Mouse (Mus musculus): ENCODE results near the gene Dnajb13.

Gene Dnajb13

DNA sequence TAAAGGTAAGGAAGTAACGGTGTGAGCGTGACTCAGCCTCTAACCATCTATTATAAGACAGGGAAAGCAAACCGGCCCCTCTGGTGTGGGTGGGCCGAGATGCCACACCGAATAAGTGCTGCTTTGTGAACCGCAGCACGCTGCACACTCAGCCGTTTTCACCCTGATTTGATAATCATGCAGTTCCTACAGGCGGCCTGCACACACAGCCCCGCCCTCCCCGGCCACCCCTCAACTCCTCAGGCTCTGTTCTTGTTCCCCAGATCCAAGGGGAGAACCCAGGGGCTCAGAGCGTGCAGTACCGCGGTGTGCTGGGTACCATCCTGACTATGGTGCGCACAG is 35.0 kb downstream of the Dnajb13 start:
- no peak for TF ChIP-seq GATA4 (IDR thresholded peaks at IDR 0.05; ENCODE audit: insufficient replicate concordance, low read length)

DNA sequence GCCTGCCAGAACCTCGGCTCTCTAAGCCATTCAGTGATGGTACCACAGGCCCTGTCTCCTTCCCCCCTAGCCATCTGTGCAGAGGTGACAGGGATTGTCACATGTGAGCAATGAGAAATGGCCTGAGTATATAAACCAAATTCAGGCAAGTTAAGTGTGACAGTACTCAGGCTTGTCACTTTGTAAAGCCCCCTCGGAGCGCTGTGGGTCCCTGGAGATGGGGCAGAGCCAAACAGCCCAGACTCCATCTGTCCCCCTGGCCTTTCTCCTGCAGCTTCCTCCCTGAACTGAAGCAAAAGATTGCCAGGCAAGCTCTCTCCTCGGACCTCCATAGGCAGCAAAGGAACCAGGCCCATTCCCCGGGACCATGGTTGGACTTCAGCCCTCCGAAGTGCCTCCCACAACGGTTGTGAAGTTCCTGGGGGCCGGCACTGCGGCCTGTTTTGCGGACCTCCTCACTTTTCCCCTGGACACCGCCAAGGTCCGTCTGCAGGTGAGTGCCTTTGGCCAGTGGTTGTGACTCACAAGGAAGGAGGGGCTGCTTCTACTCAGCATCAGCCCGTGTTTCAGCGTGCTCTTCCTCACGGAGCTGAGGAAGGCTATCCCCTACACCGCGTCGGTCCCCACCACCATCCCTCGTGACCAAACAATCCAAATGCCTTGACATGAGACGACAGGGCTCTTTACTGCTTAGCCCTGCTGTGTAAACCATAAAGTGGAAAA is 35.5 kb downstream of the Dnajb13 start:
- TF ChIP-seq GATA4 (IDR thresholded peaks at IDR 0.05; ENCODE audit: insufficient replicate concordance, low read length): no peak

DNA sequence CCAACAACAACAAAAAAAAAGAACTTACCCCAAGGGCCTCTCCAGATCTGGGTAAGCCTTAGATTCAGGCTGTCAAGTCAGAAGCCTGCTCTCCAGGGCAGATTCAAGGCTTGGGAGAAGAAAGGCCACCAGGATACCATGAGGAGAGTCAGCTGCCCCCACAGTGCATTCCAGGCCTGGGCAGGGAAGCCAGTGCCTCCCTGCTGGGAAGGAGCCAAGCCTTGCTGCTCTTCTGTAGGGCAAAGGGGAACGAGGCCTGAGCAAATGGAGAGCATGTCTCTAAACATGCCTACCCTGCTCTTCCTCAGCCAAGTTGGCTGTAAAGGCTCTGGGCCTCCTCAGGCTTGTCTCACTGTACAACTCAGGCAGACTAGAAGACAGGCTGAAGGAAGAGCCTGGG is 40.1 kb downstream of the Dnajb13 start:
- TF ChIP-seq GATA4 (IDR thresholded peaks at IDR 0.05; ENCODE audit: insufficient replicate concordance, low read length): no peak

DNA sequence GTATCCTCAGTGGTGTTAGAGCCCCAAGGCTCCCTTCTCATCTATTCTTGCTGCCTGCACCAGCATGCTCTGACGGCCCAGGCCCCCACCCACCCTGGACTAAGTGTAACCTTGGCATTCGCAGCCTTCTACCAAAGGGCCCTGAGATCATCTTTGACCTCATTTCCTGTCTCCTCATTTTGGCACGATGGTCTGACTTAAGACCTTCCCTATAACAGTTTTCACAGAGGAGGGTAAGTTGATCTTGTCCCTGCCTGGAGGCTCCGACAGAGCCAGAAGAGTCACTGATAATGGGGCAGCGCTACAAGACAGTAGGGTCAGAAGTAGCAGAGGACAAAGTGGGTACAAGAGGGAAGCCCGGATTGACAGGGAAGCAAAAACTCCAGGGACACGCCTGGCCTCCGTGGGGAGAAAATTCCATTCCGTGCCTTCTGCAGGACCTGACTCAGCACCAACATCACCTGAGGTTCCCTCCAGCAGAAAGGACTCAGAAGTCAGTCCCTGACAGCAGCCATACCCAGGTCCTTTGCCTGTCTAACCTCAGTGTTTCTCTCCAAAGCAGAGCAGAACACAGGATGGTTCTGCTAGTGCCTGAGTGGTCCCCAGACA is 40.8 kb downstream of the Dnajb13 start:
- TF ChIP-seq GATA4 (IDR thresholded peaks at IDR 0.05; ENCODE audit: insufficient replicate concordance, low read length): no peak

DNA sequence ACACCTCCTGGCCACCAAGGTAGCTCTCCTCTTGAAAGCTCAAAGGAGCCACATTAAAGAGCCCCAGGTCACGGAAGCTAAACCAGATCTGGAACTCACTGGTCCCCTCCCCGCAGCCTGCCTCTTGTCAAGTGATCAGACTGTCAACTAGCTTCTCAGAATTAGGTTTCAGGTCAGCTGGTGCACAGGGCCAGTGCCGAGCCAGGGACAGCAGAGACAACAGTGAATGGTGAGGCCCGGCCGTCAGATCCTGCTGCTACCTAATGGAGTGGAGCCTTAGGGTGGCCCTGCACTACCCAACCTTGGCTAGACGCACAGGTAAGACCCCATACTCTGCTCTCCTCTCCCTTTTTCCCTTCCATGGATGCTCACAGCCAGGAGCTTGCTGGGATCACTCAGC is 42.0 kb downstream of the Dnajb13 start, which contains the start of gene Ucp3:
Ucp3 (plus strand) TSS at position 214 of the 400 bp plus-strand sequence.
- TF ChIP-seq GATA4 (IDR thresholded peaks at IDR 0.05; ENCODE audit: insufficient replicate concordance, low read length): no peak

DNA sequence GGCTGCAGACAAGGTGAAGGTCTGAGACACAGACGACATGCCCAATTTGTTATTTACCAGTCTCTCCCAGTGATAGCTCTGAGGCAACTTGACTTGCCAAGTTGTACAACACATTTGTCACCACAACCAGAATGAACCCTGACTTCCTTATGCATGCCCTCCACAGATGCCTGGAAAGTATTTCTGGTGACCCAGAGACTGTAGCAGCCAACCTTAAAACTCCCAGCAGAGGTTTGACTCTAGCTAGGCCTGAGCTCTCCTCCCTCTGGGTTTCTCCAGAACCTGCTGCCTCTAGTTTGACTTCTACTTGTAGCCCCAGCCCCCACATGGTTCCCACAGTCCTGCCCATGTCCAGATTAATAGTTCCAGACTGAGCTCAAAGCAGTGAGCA is 43.4 kb downstream of the Dnajb13 start:
- no peak for TF ChIP-seq GATA4 (IDR thresholded peaks at IDR 0.05; ENCODE audit: insufficient replicate concordance, low read length)

DNA sequence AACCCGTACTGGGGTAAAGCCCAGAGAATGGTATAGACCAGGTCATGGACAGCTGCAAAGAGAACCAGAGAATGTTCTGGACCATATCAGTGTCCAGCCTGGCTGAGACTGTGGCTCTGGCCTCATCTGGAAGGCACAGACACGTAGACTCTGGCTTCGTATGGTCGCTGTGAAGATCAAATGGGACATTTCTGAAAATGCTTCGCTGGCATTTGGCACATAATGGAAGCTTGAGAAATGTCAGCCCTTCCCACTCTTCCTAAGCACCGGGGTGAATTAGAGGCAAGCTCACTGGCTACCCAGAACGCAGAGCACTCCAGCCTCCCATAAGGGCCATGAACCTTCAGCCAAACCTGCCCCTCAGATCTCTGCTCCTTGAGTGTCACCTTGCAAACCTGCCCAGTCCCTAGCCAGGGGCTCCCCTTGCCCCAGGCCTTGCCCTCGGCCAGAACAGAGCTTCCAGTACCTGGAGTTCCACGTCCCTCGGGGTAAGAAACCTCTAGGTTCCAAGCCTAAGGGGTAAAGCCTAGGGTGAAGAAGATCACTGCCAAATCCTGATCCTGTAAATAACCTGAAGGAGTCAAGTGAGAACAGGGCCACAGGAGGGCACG is 43.9 kb downstream of the Dnajb13 start:
- TF ChIP-seq GATA4 (IDR thresholded peaks at IDR 0.05; ENCODE audit: insufficient replicate concordance, low read length): no peak

DNA sequence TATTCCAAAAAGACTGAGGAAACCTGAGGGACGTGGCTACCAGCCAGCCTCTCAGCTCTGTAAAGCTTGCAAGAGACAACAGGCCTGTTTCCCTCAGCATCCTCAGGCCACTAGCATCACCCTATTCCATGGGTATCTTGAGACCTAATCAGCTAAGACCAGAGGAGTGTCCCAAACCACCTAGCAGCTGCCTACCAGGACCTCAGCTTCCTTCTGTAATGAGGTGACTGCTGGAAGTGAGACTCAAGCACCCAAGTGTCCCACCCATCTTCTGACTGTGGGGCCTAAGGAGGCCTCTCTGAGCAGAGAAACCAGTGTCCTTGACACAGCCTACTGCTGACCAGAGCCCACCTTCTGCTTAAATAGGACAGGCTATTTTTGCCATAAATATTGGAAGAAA is 45.3 kb downstream of the Dnajb13 start:
- TF ChIP-seq GATA4 (IDR thresholded peaks at IDR 0.05; ENCODE audit: insufficient replicate concordance, low read length): no peak

DNA sequence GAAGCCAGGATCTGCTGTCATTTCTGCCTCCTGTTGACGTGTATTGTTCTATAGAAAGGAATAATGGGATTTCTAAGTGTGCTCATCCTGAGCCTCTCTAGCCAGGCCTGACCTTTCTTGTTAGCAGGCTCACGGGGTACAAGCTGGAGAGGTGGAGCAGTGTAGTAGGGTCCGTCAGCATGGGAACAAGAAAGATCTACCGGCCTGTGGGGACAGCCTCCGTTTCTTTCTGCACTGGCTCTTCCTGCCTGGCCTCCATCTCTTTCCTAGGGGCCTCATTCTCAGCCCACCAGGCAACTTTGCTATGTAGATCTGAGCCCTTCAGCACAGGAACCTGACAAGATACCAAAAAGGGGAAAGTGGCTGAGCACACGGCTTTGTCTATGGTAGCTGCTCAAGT is 46.0 kb downstream of the Dnajb13 start:
- TF ChIP-seq GATA4 (IDR thresholded peaks at IDR 0.05; ENCODE audit: insufficient replicate concordance, low read length): no peak

DNA sequence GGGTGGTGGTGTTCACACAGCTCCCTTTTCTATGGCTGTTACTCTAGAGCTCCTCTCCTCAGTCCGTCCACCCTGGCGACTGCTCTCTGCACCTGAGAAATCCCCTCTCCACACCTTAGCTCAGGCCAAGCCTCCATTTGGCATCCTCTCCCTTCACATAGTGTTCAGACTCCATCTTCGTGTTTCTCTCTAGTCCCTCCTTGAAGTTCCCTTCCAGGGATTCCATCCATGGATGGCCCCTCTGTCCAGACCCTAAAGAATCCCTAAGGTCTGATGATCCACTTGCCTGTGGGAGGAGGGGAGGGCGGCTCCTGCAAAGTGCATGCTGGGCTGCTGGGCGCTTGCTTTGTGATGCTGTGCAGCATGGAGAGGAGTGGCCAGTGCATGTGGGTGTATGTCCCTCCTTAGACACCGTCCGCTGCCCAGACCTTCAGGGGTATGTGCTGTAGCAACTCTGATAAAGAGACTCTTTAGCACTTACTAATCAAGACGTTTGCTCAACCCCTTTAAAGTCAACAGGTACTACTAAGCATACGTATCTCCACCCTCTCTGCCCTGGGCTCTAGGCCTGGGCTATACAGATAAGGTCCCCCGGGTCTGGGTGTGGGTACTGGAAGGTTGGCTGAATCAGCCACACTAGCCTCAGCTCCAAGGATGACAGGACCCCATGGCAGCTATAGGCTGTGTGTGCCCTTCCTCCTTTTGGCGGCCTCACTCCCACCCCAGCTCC is 47.8 kb downstream of the Dnajb13 start:
- no peak for TF ChIP-seq GATA4 (IDR thresholded peaks at IDR 0.05; ENCODE audit: insufficient replicate concordance, low read length)

DNA sequence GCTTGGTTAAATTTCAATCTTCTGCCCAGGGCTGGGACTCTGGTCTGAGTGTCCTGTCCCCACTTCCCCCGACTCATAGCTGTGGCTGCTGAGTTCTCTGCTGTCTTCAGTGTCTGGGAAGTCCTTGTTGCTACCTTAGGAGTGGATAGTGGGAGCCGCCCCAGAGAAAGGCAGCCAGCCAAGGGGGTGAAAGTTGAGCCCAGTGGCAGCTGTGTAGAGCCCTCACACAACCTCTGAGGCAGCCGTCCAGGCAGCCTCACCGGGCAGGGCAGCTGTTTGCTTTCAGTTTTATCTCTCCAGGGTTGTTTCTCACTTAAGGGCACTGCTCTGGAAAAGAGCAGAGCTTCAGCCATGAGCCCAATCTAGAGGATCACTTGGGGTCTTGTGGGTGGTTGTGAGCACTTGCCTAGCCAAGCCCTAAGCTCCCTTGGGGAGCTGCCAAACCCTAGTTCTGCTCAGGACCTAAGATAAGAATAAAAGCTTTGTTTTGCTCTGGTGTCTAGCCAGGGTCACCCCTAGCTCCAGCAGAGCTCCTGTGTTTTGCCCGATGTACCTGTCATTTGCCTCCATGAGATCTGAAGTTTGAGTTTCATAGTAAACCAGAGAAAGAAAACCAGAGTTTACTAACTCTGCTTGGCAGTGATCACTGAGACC is 49.0 kb downstream of the Dnajb13 start:
- TF ChIP-seq GATA4 (IDR thresholded peaks at IDR 0.05; ENCODE audit: insufficient replicate concordance, low read length): peak; percentile 35; the same call in 1 of the 2 replicates

DNA sequence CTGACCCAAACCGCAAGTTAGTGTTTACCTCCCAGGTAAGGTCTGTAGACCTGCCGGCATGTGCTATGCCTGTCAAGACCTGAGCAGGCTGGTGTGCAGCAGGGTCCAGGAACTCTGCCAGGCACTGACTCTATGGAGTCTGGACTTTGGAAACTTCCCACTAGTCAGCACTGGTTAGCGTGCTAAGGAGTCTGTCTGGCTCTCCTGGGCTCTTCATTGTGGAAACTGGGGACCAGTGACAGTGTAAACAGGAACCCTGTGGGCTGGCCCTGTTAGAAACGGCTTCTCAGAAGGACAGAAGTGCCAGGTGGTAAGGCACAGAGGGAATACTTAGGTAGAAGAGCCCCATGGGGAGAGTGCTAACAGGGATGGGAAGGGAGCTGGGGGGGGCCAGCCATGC is 49.5 kb downstream of the Dnajb13 start:
- TF ChIP-seq GATA4 (IDR thresholded peaks at IDR 0.05; ENCODE audit: insufficient replicate concordance, low read length): no peak

DNA sequence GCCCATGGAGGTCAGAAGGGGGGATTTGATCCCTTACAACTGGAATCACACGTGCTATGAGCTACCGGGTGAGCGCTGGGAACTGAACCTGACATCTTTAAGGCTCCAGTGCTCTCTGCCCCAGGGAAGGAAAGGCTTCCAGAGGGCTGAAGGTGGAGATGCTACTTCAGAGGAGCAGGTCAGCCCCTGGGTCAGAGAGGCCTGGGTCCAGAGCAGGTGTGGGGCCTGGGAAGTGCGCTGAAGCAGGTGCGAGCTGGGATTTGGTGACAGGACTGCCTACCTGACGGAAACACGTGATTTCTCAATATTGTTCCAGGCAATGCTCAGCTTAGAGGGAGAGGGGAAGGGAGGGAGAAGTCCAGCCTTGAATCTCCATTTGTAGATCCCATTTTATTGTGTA is 50.5 kb downstream of the Dnajb13 start:
- TF ChIP-seq GATA4 (IDR thresholded peaks at IDR 0.05; ENCODE audit: insufficient replicate concordance, low read length): no peak

DNA sequence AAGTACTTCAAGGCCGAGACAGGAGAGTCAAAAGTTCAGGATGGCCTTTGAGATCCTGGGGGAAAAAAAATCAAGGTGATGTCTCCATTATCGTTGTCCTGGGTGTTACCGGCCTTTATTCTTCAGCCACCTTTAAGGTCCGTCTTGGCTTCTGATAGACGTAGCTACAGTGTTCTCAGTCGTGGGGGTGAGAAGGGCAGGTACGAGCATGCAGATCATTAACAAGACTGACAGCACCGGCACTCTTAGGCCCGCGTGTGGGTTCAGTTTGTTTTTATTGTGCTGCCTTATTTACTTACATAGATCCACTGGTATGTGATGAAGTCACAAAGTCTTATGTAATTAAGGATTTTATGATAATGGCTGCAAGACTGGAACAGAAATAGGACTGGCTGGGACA is 51.0 kb downstream of the Dnajb13 start:
- TF ChIP-seq GATA4 (IDR thresholded peaks at IDR 0.05; ENCODE audit: insufficient replicate concordance, low read length): no peak

DNA sequence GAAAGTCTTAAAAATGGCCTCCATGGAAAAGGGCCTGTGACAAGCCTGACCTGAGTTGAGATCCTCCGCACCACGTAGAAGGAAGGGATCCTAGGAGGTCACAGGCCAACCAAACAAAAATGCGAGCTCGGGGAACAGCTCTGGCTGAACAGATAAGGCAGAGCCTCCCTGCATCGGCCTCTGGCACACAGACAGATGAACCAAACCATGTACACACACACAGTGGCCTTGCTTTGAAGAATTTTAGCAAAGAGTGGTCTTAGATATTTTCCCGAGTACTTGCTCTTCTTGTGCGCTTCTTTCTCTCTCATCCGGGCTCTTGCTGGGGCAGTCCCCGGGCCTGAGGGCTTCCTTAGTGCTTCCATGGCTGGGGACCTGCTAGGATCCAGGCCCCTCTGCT is 51.6 kb downstream of the Dnajb13 start:
- TF ChIP-seq GATA4 (IDR thresholded peaks at IDR 0.05; ENCODE audit: insufficient replicate concordance, low read length): no peak
